Mouse (Mus musculus) embryo, embryonic 10.5 days (tissue): ENCODE data around the gene Zfp423.

Experiments used
- DNase-seq: peaks from one replicate; pipeline ENCODE4 v3.0.0-alpha.2; 2015; ENCODE audit warnings: low spot score

The Zfp423 gene

GRCm38 (mm10) chr8:87697127-87697526 lies 262.3 kb downstream of the Zfp423 start:
- DNase-seq: no peak

- DNase-seq: no peak
These were observed 265.7 kb downstream of the Zfp423 start for GRCm38 (mm10) chr8:87693741-87694140.

- peak; percentile 65 for DNase-seq
These were observed 269.0 kb downstream of the Zfp423 start for GRCm38 (mm10) chr8:87690100-87691095.

- DNase-seq: no peak
These were observed 270.2 kb downstream of the Zfp423 start for GRCm38 (mm10) chr8:87689192-87689591.

GRCm38 (mm10) chr8:87688348-87688747 lies 271.0 kb downstream of the Zfp423 start:
- DNase-seq: no peak

GRCm38 (mm10) chr8:87686986-87687698 lies 272.3 kb downstream of the Zfp423 start:
- DNase-seq: no peak

GRCm38 (mm10) chr8:87686026-87686425 lies 273.4 kb downstream of the Zfp423 start:
- no peak for DNase-seq

GRCm38 (mm10) chr8:87685392-87685791 lies 274.0 kb downstream of the Zfp423 start:
- no peak for DNase-seq

- no peak for DNase-seq
These were observed 277.3 kb downstream of the Zfp423 start for GRCm38 (mm10) chr8:87682066-87682465.

- DNase-seq: no peak
These were observed 279.4 kb downstream of the Zfp423 start for GRCm38 (mm10) chr8:87680034-87680433.

GRCm38 (mm10) chr8:87679431-87680003 lies 279.9 kb downstream of the Zfp423 start:
- no peak for DNase-seq

- no peak for DNase-seq
These were observed 284.0 kb downstream of the Zfp423 start for GRCm38 (mm10) chr8:87675411-87675810.

- no peak for DNase-seq
These were observed 285.2 kb downstream of the Zfp423 start for GRCm38 (mm10) chr8:87674157-87674556.

GRCm38 (mm10) chr8:87672214-87672613 lies 287.2 kb downstream of the Zfp423 start:
- no peak for DNase-seq

- no peak for DNase-seq
These were observed 288.0 kb downstream of the Zfp423 start for GRCm38 (mm10) chr8:87671209-87671970.

GRCm38 (mm10) chr8:87670232-87670631 lies 289.2 kb downstream of the Zfp423 start:
- no peak for DNase-seq

GRCm38 (mm10) chr8:87668736-87669135 lies 290.7 kb downstream of the Zfp423 start:
- DNase-seq: no peak

- no peak for DNase-seq
These were observed 291.3 kb downstream of the Zfp423 start for GRCm38 (mm10) chr8:87667914-87668643.

- no peak for DNase-seq
These were observed 292.1 kb downstream of the Zfp423 start for GRCm38 (mm10) chr8:87667297-87667696.

GRCm38 (mm10) chr8:87665337-87665736 lies 294.1 kb downstream of the Zfp423 start:
- no peak for DNase-seq

GRCm38 (mm10) chr8:87664217-87664509 lies 295.2 kb downstream of the Zfp423 start:
- no peak for DNase-seq
